Mouse (Mus musculus): ENCODE measurements around the gene Nr2c2ap.

Nr2c2ap gene

DNA sequence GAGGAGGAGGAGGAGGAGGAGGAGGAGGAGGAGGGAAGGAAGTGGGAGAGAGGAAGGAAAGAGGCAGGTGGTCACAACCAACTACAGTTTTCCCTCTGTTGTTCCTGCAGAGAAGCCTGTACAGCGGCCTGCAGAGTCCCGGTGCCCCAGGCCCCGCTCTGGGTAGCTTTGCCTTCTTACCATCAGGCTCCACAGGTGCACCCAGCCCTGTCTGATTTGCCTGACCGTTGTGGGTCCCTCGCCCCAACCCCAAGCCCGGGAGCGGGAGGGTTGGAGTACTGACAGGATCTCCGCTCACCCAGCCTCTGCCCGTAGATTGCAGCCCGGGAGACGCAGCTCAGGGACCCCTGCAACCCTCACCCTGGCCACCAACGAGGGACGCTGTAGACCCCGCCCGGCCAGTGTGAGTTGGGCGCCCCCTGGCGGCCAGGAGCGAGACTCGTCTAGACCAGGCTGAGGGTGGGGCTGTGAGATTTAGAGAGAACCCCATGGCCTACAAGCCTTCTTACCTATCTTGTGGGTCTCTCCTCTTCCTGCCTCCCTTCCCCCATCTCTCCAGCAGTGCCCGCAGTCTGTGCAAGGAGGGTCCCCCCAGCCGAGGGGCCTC is 35.5 kb downstream of the Nr2c2ap start:
- DNase-seq (ENCODE audit: low read depth) = no peak

DNA sequence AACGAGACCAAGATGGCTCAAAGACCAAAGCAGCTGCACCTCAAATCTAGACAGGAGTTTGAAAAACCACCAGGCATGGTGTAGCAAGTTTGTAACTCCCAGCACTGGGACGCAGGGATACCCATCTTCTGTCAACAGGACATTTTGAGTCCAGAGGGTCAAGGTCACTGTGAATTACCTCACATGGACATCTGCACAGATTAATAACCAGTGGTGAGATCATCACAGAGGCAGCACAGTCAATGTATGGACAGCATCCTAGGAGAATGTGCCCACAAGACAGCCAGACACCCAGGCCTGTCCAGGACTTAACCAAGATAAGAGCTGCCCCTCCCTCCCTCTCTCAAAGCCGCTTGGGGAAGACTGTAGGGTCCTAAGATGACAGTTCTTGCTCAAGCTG is 39.0 kb downstream of the Nr2c2ap start:
- no peak for DNase-seq (ENCODE audit: low read depth)

DNA sequence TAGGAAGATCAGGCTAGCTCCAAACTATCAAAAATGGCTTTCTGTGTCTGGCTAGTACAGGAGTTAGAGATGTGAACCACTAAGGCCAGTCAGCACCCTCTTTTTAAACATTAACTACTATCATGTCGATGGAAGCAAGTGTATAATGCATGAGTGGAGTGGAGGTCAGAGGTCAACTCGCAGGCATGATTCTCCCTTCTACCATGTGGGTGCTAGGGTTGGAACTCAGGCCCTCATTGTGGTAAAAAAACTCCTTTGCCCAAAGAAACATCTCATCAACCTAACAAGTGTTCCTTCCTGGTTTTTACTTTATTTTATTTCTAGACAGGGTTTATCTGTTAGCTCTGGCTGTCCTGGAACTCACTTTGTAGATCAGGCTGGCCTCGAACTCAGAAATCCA is 39.6 kb downstream of the Nr2c2ap start:
- no peak for DNase-seq (ENCODE audit: low read depth)

DNA sequence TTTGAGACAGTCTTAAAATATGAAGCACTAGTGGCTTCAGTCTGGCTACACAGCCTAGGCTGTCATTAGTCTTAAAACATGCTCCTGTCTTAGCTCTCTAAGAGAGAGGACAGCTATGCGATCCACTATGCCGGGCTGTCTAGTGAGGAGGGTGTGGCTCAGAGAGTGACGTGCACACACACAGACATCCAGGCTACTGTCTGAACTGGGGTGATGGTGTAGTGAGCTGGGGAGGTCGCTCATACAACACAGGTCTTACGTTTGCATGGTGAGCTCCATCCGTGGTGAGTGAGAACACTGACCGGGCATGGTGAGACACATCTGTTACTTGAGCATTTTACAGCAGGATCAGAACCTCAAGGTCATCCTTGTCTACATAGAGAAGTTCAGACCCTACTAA is 40.1 kb downstream of the Nr2c2ap start:
- DNase-seq (ENCODE audit: low read depth) = no peak

DNA sequence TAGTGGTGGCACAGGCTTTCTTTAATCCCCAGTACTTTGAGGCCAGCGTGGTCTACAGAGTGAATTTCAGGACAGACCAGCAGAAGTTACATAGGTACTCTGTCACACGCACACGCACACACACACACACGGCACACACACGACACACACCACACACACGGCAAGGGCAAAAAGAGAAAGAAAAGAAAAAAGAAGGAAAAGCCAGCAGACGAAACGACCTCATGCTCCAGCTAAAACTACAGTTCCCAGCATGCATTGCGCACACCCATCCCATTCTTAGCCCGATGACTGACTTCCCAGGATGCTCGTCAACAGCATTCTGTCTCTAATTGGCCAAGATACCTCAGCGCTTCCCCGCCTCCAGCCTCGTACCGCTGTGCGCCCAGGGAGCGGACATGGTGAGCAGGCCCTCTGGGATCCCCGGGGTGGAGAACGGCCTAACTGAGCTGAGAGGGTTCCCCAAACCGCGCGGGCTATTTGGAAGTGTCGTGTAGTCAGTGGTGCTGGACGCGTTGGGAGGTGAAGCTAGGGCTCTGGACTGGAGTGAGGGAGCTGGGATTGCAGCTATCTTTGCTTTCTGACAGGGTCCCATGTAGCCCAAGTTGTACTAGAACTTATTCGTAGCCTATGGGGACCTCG is 41.0 kb downstream of the Nr2c2ap start, which contains the start of gene Tmem161a:
TSS of gene Tmem161a (plus strand) at position 314 of the 639 bp plus-strand sequence.
- peak; percentile 90 for DNase-seq (ENCODE audit: low read depth)

DNA sequence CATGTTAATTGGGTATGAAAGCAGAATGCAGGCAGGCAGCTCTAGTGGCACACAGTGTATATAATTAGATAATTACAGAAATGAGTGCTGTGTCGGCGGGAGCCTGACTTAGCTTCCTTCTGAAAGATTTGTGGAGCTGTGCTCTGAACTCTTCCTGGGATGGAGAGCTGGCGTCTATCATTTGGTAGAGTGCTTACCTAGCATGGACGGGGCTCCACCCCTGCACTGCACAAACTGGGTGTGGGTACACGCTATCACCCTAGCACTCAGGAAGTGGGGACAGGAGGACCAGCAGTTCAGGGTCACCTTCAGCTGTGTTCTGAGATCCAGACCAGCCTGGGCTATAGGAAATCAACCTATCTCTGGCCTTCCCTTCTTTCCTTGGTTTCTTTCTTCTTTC is 42.2 kb downstream of the Nr2c2ap start:
- no peak for DNase-seq (ENCODE audit: low read depth)

DNA sequence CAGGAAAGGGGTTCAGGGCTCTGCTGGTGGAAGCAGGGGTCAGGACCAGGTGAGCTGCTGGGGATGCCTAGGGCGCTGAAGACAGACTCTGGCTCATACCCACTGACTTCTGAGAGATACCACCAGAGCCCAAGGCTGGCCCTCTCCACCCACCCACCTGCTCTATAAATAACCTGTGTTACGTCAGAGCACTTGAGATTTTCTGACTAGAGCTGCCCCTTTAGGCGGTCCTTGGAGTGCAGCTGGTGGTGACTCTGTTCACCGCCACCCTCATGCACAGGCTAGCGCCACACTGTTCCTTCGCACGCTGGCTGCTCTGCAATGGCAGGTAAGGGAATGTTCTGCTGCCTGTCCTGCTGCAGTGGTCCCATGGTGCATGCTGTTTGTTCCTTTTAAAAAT is 42.9 kb downstream of the Nr2c2ap start:
- DNase-seq (ENCODE audit: low read depth) = no peak

DNA sequence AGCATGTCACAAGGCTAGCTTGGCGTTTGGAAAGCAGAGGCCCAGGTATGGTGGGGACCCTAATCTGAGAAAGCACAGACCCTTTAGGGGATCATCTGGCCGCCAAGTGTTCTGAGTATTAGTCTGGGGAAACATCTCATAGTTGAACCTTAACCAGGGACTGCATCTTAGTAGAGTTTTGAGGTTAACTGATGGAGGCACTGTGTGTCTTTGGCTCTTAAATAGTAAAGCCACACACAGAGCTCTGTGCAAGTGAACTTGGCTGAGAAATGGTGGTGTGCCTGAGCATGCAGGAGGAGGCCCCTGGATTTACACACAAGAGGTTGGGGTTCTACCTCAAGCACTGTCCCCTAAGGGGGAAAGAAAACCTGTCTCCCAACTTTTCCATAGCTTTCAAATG is 47.1 kb downstream of the Nr2c2ap start:
- no peak for DNase-seq (ENCODE audit: low read depth)

DNA sequence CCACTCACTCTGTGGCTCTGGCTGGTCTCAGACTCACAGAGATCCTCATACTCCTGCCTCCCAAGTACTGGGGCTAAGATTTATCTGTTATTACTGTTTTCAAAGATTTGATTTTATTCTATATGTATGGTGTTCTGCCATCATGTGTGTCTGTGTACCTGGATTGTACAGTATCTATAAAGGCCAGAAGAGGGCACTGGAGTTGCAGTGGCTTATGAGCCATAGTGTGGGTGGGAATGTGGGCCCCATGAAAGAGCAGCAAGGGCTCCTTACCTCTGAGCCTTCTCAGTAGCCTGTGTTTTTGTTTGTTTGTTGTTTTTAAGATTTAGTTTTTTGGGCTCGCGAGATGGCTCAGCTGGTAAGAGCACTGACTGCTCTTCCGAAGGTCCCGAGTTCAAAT is 47.9 kb downstream of the Nr2c2ap start:
- DNase-seq (ENCODE audit: low read depth) = no peak

DNA sequence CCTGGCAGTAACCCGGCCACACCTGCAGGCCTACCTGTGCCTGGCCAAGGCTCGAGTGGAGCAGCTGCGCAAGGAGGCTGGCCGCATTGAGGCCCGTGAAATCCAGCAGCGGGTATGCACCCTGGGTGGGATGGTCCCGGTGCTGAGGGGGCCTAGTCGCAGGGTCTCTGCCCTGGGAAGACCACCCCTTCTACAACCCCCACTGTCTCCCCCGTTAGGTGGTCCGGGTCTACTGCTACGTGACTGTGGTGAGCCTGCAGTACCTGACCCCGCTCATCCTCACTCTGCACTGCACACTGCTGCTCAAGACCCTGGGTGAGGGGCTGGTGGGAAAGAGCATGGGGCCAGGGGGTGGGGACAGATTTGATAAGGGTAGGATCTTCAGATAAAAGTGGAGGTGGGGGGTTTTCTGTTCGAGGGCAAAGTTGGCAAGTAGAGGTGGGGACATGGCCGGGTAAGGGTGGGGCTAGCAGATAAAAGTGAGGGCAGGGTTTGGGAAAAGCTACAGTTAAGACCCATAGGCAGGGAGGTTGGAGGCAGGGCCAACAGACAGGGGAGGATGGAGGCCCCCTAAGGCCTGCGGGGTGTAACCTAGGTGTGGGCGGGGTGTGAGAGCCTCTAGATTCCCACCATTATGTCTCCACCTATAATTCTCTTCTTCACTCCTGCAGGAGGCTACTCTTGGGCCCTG is 50.2 kb downstream of the Nr2c2ap start:
- no peak for DNase-seq (ENCODE audit: low read depth)

DNA sequence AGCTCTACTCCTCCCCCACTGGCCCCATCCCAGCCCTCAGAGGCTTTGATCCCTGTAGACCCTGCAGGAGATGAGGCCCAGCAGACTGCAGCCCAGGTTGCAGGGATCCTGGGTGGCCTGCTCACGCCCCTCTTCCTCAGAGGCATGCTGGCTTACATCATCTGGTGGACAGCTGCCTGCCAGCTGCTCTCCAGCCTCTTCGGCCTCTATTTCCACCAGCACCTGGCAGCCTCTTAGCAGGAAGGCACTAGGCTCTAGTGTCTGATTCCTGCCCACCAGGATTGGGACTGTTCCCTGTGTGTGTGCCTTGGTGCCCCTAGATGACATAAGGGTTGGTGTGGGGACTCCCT is 50.7 kb downstream of the Nr2c2ap start:
- DNase-seq (ENCODE audit: low read depth) = no peak

DNA sequence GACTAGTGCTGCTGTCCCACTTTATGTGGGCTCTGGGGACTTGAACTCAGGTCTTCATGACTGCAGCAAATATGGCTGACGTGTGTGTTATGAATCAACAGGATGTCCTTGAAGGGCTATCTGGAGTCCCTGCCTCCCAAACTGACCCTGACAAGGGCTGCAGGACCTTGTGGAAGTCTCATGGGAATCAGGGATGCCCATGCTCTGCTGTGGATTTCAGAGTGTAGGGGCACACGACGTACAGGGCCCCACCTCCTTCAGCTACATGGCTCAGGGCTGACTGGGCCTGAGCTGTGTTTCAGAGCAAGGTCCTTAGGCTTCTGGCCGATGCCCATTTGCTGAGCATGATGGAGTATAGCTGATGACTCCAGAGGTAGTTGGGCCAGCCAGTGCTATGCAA is 52.1 kb downstream of the Nr2c2ap start:
- DNase-seq (ENCODE audit: low read depth) = no peak
